Mouse (Mus musculus): ENCODE measurements at regions not wholly inside any gene's neighbourhood (a gene's known extent, or its start where the extent isn't known, plus 50 kb on each side); places are given as distances from the start of the nearest gene placed in this dataset.

GRCm38 (mm10) chr2:115322582-115322981 lies 258.9 kb upstream of the BC052040 start:
- DNase-seq, result no peak

GRCm38 (mm10) chr2:115326526-115326925 lies 255.0 kb upstream of the BC052040 start:
- DNase-seq, result no peak

GRCm38 (mm10) chr2:115338178-115338577 lies 243.3 kb upstream of the BC052040 start:
- no peak for DNase-seq

- no peak for DNase-seq
Measured at GRCm38 (mm10) chr2:115339034-115339433, 242.5 kb upstream of the BC052040 start.

- no peak for DNase-seq
Measured at GRCm38 (mm10) chr2:115342360-115342759, 239.2 kb upstream of the BC052040 start.

- DNase-seq, result no peak
Measured at GRCm38 (mm10) chr2:115346551-115346950, 235.0 kb upstream of the BC052040 start.

GRCm38 (mm10) chr2:115348263-115348662 lies 233.3 kb upstream of the BC052040 start:
- no peak for DNase-seq

GRCm38 (mm10) chr2:115371072-115371471 lies 210.4 kb upstream of the BC052040 start:
- no peak for DNase-seq

GRCm38 (mm10) chr2:115375336-115375735 lies 206.2 kb upstream of the BC052040 start:
- no peak for DNase-seq

GRCm38 (mm10) chr2:115384414-115385180 lies 196.9 kb upstream of the BC052040 start:
- DNase-seq, result no peak

GRCm38 (mm10) chr2:115385207-115386168 lies 196.0 kb upstream of the BC052040 start:
- no peak for DNase-seq

- DNase-seq, result no peak
Measured at GRCm38 (mm10) chr2:115391575-115391974, 189.9 kb upstream of the BC052040 start.

- no peak for DNase-seq
Measured at GRCm38 (mm10) chr2:115392082-115392762, 189.3 kb upstream of the BC052040 start.

GRCm38 (mm10) chr2:115394091-115394490 lies 187.4 kb upstream of the BC052040 start:
- DNase-seq, result no peak

- DNase-seq, result no peak
Measured at GRCm38 (mm10) chr2:115398550-115398949, 183.0 kb upstream of the BC052040 start.

GRCm38 (mm10) chr2:115399107-115399740 lies 182.3 kb upstream of the BC052040 start:
- no peak for DNase-seq

- DNase-seq, result no peak
Measured at GRCm38 (mm10) chr2:115399987-115400550, 181.4 kb upstream of the BC052040 start.

- DNase-seq, result no peak
Measured at GRCm38 (mm10) chr2:115402246-115402645, 179.3 kb upstream of the BC052040 start.

GRCm38 (mm10) chr2:115432476-115432875 lies 149.0 kb upstream of the BC052040 start:
- peak; percentile 18 for DNase-seq

GRCm38 (mm10) chr2:115441100-115441499 lies 140.4 kb upstream of the BC052040 start:
- DNase-seq, result no peak

GRCm38 (mm10) chr2:115449783-115450483 lies 131.6 kb upstream of the BC052040 start:
- DNase-seq, result no peak

Data from adrenal gland, postnatal 25 days (tissue).